Comparison of ENCODE assay signal across 19 mouse cellular contexts in the genomic region with DNA sequence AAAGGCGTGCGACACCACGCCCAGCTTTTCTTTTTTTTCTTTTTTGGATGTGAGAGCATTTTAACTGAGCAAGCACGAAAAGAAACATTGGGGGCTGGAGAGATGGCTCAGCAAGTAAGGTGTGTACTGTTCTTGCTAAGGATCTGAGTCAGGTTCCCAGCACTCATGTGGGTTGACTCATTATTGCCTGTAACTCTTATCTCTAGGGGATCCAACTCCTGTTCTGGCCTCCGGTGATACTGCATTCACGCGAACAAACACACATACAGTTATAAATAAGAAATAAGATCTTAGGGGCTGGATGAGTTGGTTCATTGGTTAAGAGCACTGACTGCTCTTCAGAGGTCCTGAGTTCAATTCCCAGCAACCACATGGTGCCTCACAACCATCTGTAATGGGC. TPM values are rescaled to one million over a fixed set of nuclear protein-coding genes. Genes with fewer than 3 reads are reported as not detected.
"Had no signal": no experiment of that assay in that cellular context is flagged by ENCODE, and none has a peak within 500 bp of the region (broad histone marks: within the 10 kb centered on the region; RNA-seq: fewer than 3 reads in every experiment).

No protein-coding gene starts in this region.

- DNase-seq: lung, adult 18-20 months; lung, embryonic 14.5 days; lung, postnatal 10 days; lung, postnatal 4 days; retina, postnatal 1 day; right cerebral cortex, adult 18-20 months; right cerebral cortex, postnatal 25 days; right cerebral cortex, postnatal 4 days; spleen, adult 18-20 months; thymus, adult 18-20 months; thymus, postnatal 14 days; thymus, postnatal 36 days had no signal

- H3K9ac ChIP-seq: lung, embryonic 14.5 days; midbrain, embryonic 13.5 days; midbrain, embryonic 15.5 days; neural tube, embryonic 13.5 days; neural tube, embryonic 15.5 days had no signal

- H3K9me3 ChIP-seq: midbrain, embryonic 13.5 days; midbrain, embryonic 15.5 days; neural tube, embryonic 13.5 days; neural tube, embryonic 15.5 days had no signal

- H3K36me3 ChIP-seq: midbrain, embryonic 13.5 days; midbrain, embryonic 15.5 days; neural tube, embryonic 13.5 days; neural tube, embryonic 15.5 days had no signal

- H3K4me3 ChIP-seq: midbrain, embryonic 13.5 days; midbrain, embryonic 15.5 days; myocyte; neural tube, embryonic 13.5 days; neural tube, embryonic 15.5 days had no signal

- H3K4me2 ChIP-seq: lung, embryonic 14.5 days; midbrain, embryonic 11.5 days; midbrain, embryonic 13.5 days; midbrain, embryonic 15.5 days; neural tube, embryonic 13.5 days; neural tube, embryonic 15.5 days had no signal

- H3K27me3 ChIP-seq: midbrain, embryonic 13.5 days; midbrain, embryonic 15.5 days; neural tube, embryonic 13.5 days; neural tube, embryonic 15.5 days had no signal

- H3K27ac ChIP-seq: midbrain, embryonic 13.5 days; midbrain, embryonic 15.5 days; neural tube, embryonic 13.5 days; neural tube, embryonic 15.5 days had no signal

- ATAC-seq: midbrain, embryonic 13.5 days; midbrain, embryonic 15.5 days had no signal

RNA-seq across cellular contexts. Expression of a gene that starts 39.9 kb away (rescaled TPM):
- total RNA-seq: megakaryocyte, adult 5-6 weeks had no signal
